Mouse (Mus musculus) C2C12 (cell line): ENCODE measurements around the gene Ripply3.

Experiments used
- CTCF ChIP-seq: IDR thresholded peaks from one replicate; pipeline ENCODE4 v1.5.1; 2011; ENCODE audit not compliant: control insufficient read depth, insufficient read depth, insufficient read length
- FOSL1 ChIP-seq: IDR thresholded peaks from one replicate; pipeline ENCODE4 v1.8.0; 2011; ENCODE audit warnings: mild to moderate bottlenecking, low read length; ENCODE audit not compliant: poor library complexity, insufficient read depth, severe bottlenecking
- MYOD1 ChIP-seq: IDR thresholded peaks from one replicate; pipeline ENCODE4 v1.6.1; 2011; ENCODE audit warnings: low read depth; ENCODE audit not compliant: control insufficient read depth, insufficient read length
- MYOG ChIP-seq: IDR thresholded peaks from one replicate; pipeline ENCODE4 v1.6.1; 2011; ENCODE audit not compliant: control insufficient read depth, insufficient read length; ENCODE audit errors: extremely low read depth
- USF1 ChIP-seq: IDR thresholded peaks from one replicate; pipeline ENCODE4 v1.6.1; 2011; ENCODE audit warnings: low read depth, mild to moderate bottlenecking, control low read depth, moderate library complexity

DNA sequence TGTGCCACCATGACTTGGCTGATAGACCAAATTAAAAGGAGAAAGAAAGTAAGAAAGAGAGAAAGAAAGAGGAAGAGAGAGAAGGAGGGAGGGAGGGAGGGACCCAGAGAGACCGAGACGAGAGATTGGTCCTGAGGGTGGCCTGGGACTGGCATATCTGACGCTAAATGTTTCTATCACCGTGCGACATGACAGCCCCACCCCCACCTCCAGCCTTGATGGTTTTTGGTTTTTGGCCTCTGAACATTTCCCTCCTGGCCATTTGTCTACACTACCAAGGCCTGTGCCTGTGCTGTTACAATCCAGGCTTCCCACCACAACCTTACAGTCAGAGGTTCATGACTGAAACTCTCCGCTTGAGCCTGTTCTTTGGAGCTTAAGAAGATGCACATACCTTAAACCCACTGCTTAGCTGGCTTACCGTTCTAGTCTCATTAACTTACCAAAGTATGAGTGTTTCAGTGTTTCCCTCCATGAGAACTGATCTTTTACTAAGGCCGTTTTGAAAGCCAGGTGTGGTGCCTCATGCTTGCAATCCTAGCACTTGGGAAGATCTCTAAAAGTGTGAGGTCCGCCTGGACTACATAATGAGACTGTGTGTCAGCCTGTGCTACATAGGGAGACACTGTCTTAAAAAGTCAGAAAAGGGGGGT, 3.1 kb downstream of the Ripply3 start:
- TF ChIP-seq CTCF (no peak), MYOG (no peak), USF1 (no peak), FOSL1 (no peak), MYOD1 (no peak)
